Mouse (Mus musculus) cerebellum, adult 11-12 months (tissue): Measurements from ENCODE around the gene Gfpt1.
"Not testable (repeated sequence)": the region's sequence is repeated elsewhere in the genome, so short reads cannot be mapped to it uniquely, and the experiment has no call there.

Experiments used
- DNase-seq: peaks from one replicate; pipeline ENCODE4 v3.0.0; 2022

Gfpt1 gene

DNA sequence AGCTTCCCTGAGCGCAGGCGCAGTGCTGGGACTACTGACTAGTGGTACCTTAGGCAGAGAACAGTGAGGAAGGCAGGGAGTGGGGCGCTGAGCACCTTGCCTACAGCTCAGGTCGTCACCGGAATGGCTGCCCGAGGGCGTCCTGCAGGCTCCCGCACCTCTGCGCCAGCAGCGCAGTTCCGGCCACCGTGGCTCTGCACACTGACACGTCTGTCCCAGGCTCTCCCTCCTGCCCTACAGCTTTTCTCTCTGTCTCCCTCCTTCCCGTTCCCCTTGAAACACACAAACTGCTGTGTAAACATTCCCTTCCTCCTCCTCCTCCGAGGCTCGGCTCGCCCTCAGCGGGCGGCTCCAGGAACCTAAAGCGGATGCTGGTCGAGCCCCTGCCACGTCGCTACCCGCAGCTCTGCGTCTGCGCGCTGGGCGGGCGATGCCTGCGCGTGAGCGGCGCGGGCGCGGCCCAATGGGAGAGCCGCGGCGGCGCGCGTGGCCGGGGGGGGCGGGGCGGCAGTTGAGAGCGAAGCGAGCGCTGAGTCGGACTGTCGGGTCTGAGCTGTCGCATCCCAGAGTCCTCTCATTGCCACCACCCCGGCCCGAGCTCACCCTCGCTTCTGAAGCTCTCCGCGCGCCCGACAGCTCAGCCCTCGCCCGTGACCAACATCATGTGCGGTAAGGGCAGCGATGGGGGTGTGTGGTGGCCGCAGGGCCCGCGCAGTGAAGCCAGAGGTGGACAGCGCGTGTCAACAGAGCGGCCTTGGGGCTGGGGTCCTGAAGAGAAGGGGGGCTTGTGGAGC, at the start of gene Gfpt1:
Gfpt1 (plus strand) TSS at position 510 of the 794 bp plus-strand sequence.
- peak; percentile 95 for DNase-seq

DNA sequence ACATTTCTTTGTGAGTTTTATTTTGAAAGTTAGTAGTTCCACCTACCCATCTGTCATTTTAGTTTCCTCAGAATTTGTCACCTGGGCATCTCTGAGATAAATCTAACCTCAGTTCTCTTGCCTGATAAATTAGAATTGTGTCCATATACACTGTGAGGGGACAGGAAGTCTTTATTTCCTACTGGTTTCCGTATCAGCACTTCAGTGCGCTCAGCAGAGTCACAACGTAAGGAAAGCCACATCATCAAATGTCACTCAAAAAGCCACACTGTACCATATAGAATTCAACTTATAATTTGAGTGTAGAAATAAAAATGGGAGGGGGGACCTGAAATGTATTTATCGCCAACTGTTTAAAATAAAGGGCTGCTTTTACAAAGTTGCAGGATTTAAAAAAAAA, 48.4 kb upstream of the Gfpt1 start:
- DNase-seq: no peak

DNA sequence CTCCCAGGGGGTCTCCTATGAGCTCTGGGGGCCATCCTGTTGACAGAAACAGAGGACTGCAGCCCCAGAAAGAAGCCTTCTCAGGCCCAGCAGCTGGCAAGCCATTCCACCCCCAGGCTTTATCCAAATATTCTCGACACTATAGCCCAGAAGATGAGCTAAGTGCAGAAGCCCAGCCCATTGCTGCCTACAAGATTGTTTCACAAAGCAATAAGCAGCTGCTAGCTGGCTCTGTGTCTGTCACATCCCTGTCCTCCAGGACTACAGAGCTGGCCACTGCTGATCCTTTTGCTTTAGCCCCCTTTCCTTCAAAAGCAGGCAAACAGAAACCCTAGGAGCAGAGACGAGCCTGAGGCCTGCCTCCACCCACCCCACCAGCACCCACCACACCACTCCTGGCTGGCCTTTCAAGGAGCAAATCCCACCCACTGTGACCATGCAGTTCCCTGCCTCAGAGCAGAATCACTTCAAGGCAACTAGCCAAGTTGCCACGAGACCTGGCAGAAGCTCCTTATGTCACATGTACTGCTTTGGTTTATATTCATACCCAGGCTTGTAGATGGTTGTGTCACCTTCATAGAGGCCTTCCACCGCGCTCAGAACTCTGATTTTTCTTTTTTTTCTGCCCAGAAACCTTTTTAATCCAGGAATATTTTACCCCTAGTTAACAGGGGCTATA, 45.9 kb upstream of the Gfpt1 start:
- peak; percentile 63 for DNase-seq

GRCm38 (mm10) chr6:86997360-86997759, 45.3 kb upstream of the Gfpt1 start:
- DNase-seq: no peak

DNA sequence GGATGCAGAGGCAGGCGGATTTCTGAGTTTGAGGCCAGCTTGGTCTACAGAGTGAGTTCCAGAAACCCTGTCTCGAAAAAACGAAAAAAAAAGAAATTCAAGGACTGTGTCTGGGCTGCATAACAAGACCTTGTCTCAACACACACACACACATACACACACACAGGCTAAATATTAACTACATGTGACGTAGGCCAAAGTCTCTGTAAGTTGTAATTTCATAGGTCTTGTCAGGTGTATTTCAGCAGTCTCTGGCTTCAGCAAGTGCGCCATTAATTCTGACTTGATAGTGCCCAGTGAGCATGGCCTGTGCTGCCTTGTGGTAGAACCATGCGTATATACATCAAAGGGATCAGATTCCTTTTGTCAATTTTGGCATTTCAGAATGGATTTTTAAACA, 40.7 kb upstream of the Gfpt1 start:
- DNase-seq: no peak

- peak; percentile 64 for DNase-seq
Observed at GRCm38 (mm10) chr6:87002521-87003055, 40.1 kb upstream of the Gfpt1 start.

DNA sequence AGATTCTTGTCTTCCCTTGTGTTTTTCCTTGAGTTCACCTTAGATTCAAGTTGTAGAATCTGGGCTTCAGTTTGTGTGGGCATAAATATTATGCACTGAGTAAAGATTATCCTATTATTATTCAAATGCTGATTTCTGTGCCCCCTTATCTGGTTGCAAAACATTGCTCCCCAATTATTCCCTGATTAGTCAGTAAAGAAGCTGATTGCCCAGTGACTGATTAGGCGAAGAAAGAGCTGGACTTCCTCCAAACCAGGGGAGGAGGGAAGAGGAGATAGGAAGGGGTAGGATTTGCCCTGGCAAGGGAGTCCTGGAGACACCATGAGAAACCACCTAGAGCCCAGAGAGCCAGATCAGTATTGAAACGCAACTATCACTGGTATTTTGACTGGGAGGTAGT, 38.5 kb upstream of the Gfpt1 start:
- no peak for DNase-seq

- DNase-seq: no peak
Observed at GRCm38 (mm10) chr6:87005577-87005976, 37.1 kb upstream of the Gfpt1 start.

GRCm38 (mm10) chr6:87008887-87009286, 33.8 kb upstream of the Gfpt1 start, which contains the start of gene Nfu1:
Nfu1 (plus strand) TSS chr6:87009236.
- DNase-seq: no peak

GRCm38 (mm10) chr6:87009692-87010328, 32.8 kb upstream of the Gfpt1 start:
- DNase-seq: peak; percentile 94

- DNase-seq: no peak
Observed at GRCm38 (mm10) chr6:87016916-87017315, 25.7 kb upstream of the Gfpt1 start.

DNA sequence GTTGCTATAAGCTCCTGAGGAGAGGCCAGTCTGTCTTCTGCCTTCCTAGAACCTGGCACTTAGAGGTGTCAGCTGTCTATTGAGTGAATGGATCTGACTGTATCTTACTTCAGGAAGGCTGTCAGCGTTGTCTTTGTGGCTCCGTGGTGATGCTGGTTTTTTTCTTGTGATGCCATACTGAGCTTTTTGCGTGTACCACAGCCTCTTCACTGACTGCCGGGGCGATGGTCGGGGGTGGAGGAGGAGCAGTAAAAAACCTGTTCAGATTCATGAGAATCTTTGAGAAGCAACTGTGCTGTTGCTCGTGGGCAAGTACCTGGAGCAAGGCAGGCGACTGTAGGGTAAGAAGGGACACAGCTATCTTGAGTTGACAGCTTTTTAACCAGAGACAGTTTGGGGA, 23.8 kb upstream of the Gfpt1 start:
- DNase-seq: no peak

DNA sequence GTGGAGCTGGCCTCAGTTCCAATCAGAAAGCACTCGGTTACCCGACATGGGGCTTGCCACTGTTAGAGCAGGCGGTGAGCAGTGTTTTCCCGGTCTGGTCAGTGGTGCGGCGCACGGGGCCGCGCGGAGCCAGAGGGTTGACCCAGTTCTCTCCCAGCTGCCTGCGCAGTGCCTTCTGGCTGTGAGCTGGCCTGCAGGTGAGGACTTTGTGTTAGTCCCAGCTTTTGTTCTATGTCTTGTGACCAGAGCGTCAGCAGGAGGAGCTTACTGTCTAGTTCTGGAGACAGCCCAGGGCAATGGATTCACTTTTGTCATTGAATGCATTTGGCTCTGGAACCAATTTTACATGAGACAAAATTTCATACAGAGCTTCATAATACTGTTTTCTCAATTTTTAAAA, 20.9 kb upstream of the Gfpt1 start:
- DNase-seq: no peak

GRCm38 (mm10) chr6:87026980-87027379, 15.7 kb upstream of the Gfpt1 start:
- no peak for DNase-seq

DNA sequence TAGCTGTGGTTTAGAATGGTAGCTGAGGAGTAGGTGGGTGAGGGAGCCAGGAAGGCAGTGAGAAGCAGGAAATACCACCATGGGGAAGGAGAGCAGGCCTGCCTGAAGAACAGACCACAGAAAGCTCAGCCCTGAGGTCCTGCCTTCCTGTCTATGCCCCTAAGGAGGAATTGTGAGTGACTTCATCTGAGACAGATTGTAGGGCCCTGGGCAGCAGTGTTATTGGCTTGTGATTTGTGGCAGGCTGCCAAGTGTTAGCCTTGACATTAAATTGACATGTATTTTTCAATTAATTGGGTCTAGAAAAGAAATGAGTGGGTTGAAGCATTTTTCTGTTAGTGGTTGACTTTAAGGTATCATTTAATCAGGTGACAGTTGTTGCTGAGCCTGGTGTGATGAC, 13.8 kb upstream of the Gfpt1 start:
- no peak for DNase-seq

- DNase-seq: not testable (repeated sequence)
Observed at GRCm38 (mm10) chr6:87031310-87031709, 11.3 kb upstream of the Gfpt1 start.

DNA sequence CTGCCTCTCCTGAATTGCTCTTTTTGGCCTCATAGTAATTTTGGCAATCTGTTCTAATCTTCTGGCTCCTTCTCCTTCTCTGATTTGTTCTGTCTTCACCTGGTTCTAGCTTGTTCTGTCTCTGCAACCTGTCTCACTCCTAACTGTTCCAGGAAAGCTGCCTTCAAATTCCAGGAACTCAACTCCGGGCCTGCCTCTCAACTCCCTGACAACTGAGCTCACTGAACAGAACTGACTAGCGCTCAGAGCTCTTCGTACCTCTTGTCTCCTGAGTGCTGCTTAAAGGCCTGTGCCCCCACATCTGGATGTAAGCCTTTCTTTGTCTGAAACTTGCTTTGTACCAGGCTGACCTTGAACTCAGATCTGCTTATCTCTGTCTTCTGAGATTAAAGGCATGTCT, 10.2 kb upstream of the Gfpt1 start:
- DNase-seq: no peak

DNA sequence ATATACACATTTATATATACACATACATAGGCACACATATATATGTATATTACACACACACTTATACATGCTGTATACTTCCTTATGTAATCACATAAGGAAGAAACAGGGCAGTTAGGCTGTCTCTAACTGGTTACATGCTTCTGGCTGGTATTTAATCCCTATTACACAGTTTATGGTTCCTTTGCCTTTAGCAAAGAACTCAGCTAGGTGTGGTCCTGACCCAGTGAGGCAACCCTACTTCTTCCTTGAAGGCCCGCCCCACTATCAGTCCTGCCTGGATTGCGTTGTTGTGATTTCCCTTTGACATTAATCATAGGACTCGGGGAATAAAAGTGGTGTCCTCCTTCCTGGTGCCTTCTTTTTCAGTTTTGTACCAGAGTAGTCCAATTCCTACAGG, 8.3 kb upstream of the Gfpt1 start:
- no peak for DNase-seq

DNA sequence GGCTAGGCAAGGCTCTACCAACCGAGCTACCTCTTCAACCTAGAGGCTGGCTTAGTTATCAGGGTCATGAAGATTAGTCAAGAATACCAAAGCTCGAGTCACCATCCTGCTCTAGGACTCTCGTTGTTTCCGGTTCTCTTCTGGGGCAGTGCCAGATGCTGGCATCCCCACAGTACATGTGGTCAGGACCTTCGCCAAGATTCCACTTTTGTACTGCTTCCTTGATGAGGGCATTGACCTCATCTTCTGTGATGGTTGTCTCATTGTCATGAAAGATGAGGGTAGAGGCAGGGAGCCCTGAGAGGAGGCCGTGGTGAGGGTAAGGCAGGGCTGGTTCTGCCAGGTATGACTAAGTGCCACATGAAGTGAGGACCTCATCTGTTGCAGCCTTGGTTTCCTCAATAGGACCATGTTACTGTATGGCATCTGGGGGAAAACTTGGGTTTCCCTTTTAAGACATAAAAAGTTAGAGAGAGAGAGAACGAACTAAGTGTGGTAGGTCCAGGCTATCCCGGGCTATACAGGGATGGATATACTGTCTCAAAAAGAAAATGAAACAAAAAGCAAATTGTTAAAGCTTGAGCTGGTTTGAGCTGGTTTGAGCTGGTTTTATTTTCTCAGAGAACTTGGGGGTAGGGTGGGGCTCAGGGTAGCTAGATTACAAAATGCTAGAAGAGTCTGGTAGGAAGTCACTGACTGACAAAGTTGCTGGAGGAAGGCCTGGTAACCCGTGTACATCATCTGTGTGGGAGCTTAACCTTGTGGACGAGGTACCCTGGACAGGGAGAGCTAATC, 4.6 kb upstream of the Gfpt1 start:
- DNase-seq: no peak

GRCm38 (mm10) chr6:87039161-87039560, 3.5 kb upstream of the Gfpt1 start:
- no peak for DNase-seq

DNA sequence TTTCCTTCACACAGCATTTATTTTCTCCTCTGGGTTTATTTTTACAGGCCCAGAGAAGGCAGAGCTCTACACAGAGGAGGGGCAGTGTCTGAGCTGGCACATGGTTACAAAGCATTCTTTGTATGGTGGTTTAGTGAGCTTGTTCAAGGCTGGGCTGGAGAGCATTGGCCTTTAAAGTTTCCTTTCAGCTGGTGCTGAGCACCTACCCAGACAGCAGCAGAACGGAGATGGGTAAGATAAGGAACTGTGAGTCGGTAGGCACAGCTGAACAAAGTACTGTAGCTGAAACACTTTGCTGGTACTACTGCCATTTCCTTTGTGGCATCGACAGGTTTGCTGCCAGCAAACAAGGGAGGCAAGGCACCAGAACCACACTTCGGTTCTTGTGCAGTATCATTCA, 1.7 kb upstream of the Gfpt1 start:
- peak; percentile 16 for DNase-seq

DNA sequence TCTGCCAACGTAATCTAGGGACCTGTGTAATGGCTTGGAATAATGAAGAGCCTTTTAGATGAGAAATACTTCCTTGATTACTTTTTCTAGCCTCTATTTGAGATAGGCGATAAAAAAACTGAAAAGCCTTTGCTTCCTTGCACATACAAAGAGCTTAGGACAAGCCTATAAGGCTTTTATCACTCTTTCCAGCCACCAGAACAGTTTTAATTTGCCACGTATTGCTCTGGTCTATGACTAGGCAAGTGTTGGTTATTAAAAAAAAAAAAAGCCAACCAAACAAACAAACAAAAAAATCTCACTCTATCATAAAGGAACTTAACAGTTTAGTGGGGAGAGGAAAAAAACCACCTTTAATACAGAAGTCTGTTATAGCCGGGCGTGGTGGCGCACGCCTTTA, 1.2 kb upstream of the Gfpt1 start:
- no peak for DNase-seq

DNA sequence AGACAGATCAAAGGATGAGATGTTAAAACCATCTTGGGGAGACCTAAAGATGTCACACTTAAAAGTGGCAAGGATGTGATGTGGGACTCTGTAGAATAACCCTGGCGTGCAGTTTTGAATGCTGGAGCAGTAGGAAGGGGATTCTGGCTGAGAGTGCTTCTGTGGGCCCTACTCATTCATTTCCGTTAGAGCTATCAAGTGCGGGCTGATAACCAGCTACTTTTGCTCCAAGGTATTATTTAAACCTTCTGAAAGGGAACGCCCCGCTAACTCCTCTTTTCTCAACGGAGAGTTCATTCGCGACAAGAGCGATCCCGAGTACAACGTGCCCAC, 676 bp upstream of the Gfpt1 start:
- DNase-seq: no peak
